9 mouse cellular contexts compared by ENCODE assay signal in the genomic region with DNA sequence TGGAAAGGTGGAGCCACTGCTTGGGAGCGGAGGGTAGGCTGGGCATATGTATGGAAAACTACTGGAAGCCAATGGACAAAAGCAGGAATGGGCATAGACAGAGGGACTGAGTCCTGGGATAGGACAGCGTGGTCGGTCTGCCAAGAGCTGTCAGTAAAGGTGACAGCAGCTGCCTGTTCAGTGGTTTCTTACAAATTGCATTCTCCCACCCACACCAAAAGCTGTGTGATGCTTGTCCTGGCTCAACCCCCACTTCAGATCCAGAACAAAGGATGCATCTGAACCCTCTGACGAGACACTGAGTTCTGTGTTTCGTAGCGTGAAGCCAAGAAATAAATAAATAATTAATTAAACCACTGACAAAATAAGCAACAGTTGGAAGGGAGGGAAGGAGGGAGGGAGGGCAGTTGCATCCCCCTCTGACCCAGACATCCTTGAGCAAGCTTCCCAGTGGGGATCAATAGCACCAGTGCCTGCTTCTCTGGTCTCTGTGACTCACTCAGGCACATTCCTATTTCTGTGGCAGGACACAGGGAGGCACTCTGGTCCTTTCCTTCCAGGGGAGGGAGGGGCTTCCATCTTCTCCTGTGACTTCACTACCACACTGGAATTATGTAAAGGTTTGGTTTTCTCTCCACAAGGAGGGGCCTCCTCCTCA. TPM values are rescaled to one million over a fixed set of nuclear protein-coding genes. Genes with fewer than 3 reads are reported as not detected.
DNase-seq lines count a peak whose midpoint lies in the region; ATAC-seq and TF ChIP-seq lines count a peak whose summit lies in the region.
"Had no signal": no experiment of that assay in that cellular context is flagged by ENCODE, and none has a peak within 500 bp of the region (broad histone marks: within the 10 kb centered on the region; RNA-seq: fewer than 3 reads in every experiment).

No protein-coding gene starts in this region.

- 0 out of 2 replicates have a peak, but pooled peaks have one; percentile 39 for ATAC-seq in heart, embryonic 11.5 days (replicated peaks; ENCODE audit: insufficient number of reproducible peaks, low FRiP score, low TSS enrichment)
- ATAC-seq in hindbrain, embryonic 13.5 days (ENCODE audit: low FRiP score), result peak; percentile 82
- peak; percentile 49; the same call in 1 of the 2 replicates for ATAC-seq in stomach, postnatal 0 days (ENCODE audit: low FRiP score, low TSS enrichment)

- H3K9me3 ChIP-seq in heart, embryonic 11.5 days (replicated peaks; ENCODE audit: control insufficient read depth, low read length), result no peaks in the 10 kb centered on the region
- no peaks in the 10 kb centered on the region for H3K9me3 ChIP-seq in hindbrain, embryonic 13.5 days
- no peaks in the 10 kb centered on the region for H3K9me3 ChIP-seq in stomach, postnatal 0 days (ENCODE audit: control insufficient read depth, low read length)
- H3K9me3 ChIP-seq: heart, embryonic 13.5 days had no signal

- no peaks in the 10 kb centered on the region for H3K36me3 ChIP-seq in heart, embryonic 11.5 days (ENCODE audit: control insufficient read depth, insufficient read depth, low read length)
- no peaks in the 10 kb centered on the region for H3K36me3 ChIP-seq in hindbrain, embryonic 13.5 days
- no peaks in the 10 kb centered on the region for H3K36me3 ChIP-seq in stomach, postnatal 0 days (ENCODE audit: control insufficient read depth, insufficient read depth, low read length)
- H3K36me3 ChIP-seq: heart, embryonic 13.5 days had no signal

- H3K4me3 ChIP-seq in heart, embryonic 11.5 days (ENCODE audit: low read depth, low read length), result no peak overlapping the region
- H3K4me3 ChIP-seq in hindbrain, embryonic 13.5 days, result no peak overlapping the region
- H3K4me3 ChIP-seq in stomach, postnatal 0 days (ENCODE audit: low read depth, low read length), result no peak overlapping the region
- H3K4me3 ChIP-seq: heart, embryonic 13.5 days had no signal

- intact Hi-C loops in left cerebral cortex, postnatal 4 days (cut with DNase I), result no loop called here

- no peak for DNase-seq in heart, adult 18-20 months
- DNase-seq in embryo, embryonic 11 days, result peak; percentile 25
- DNase-seq in left cerebral cortex, postnatal 4 days, result peak; percentile 14
- DNase-seq in stomach, postnatal 0 days (ENCODE audit: low spot score), result no peak
- no peak for DNase-seq in natural killer cell, adult 2 months (ENCODE audit: low spot score in 2 of 2)
- DNase-seq in gastrocnemius, adult 8-10 months (ENCODE audit: low spot score in 2 of 2), result no peak

- peak; percentile 47 for TF ChIP-seq CTCF in stomach, postnatal 0 days (IDR thresholded peaks at IDR 0.05; ENCODE audit: low read depth)

- H3K27me3 ChIP-seq in heart, embryonic 11.5 days (ENCODE audit: control insufficient read depth, insufficient read depth, low read length), result no peaks in the 10 kb centered on the region
- no peaks in the 10 kb centered on the region for H3K27me3 ChIP-seq in hindbrain, embryonic 13.5 days
- H3K27me3 ChIP-seq in stomach, postnatal 0 days (ENCODE audit: control insufficient read depth, insufficient read depth, low read length), result no peaks in the 10 kb centered on the region
- H3K27me3 ChIP-seq: heart, embryonic 13.5 days had no signal

- H3K9ac ChIP-seq in heart, embryonic 11.5 days (ENCODE audit: low read depth, low read length), result no peak overlapping the region
- peak overlapping the region; percentile 39; the same call in 1 of the 2 replicates for H3K9ac ChIP-seq in hindbrain, embryonic 13.5 days
- H3K9ac ChIP-seq in stomach, postnatal 0 days (ENCODE audit: low read length), result no peak overlapping the region
- H3K9ac ChIP-seq: heart, embryonic 13.5 days had no signal

- H3K4me2 ChIP-seq in heart, embryonic 11.5 days, result no peak overlapping the region
- H3K4me2 ChIP-seq in hindbrain, embryonic 13.5 days, result peak overlapping the region; percentile 32; the same call in 1 of the 2 replicates
- no peak overlapping the region for H3K4me2 ChIP-seq in stomach, postnatal 0 days (replicated peaks; ENCODE audit: low read depth)
- H3K4me2 ChIP-seq: heart, embryonic 13.5 days had no signal

- H3K4me1 ChIP-seq in heart, embryonic 11.5 days (ENCODE audit: control insufficient read depth, insufficient read depth, low read length), result peaks cover 7% of the 10 kb centered on the region
- peaks cover 13% of the 10 kb centered on the region for H3K4me1 ChIP-seq in hindbrain, embryonic 13.5 days (replicated peaks)
- H3K4me1 ChIP-seq in stomach, postnatal 0 days (replicated peaks; ENCODE audit: control insufficient read depth, insufficient read depth), result no peaks in the 10 kb centered on the region

- WGBS in heart, embryonic 11.5 days (ENCODE audit: insufficient replicate concordance), result 83% methylated on average over 6 of the region's 6 CpGs
- WGBS in hindbrain, embryonic 13.5 days, result 41% methylated on average over 6 of the region's 6 CpGs
- WGBS in stomach, postnatal 0 days, result 74% methylated on average over 6 of the region's 6 CpGs

- TF ChIP-seq EP300 in stomach, postnatal 0 days (optimal IDR thresholded peaks at IDR 0.05), result no peak

- H3K27ac ChIP-seq in heart, embryonic 11.5 days (ENCODE audit: low read depth, low read length), result no peak overlapping the region
- no peak overlapping the region for H3K27ac ChIP-seq in hindbrain, embryonic 13.5 days
- H3K27ac ChIP-seq in stomach, postnatal 0 days (replicated peaks), result no peak overlapping the region
- H3K27ac ChIP-seq: heart, embryonic 13.5 days had no signal

RNA-seq across cellular contexts. Expression of a gene that starts 39.0 kb away (rescaled TPM):
- polyA plus RNA-seq in heart, embryonic 11.5 days (2014; fragmentation: Nextera tagmentation; extraction: Ambion mirVana), result 9.4 and 9.9 TPM in 2 replicates
- total RNA-seq in heart, adult 18-20 months (2021), result 1,000 to 10,000 TPM; 2,595 to 2,880 TPM
- polyA plus RNA-seq in hindbrain, embryonic 13.5 days (2015; fragmentation: Nextera tagmentation; extraction: Ambion mirVana), result 0.10 and 0.13 TPM in 2 replicates
- not detected for total RNA-seq in left cerebral cortex, postnatal 4 days (2021)
- 0.06 and 0.08 TPM in 2 replicates for polyA plus RNA-seq in stomach, postnatal 0 days (2015; fragmentation: Nextera tagmentation; extraction: Ambion mirVana)
- total RNA-seq in gastrocnemius, adult 8-10 months (2022), result 1,000 to 10,000 TPM in 3 of 4 experiments, 100 to 1,000 TPM in 1; 968 to 1,187 (median 1,152) TPM

Comparison
In these comparisons a context has a peak if more than half of its experiments do, and no peak if none do; other contexts are left out.
1. DNase-seq: peak in embryo, embryonic 11 days (single experiment) and left cerebral cortex, postnatal 4 days (single experiment); none in heart, adult 18-20 months (0 of 2), stomach, postnatal 0 days (single experiment), natural killer cell, adult 2 months (0 of 2) and gastrocnemius, adult 8-10 months (0 of 2).
2. RNA of a gene that starts 39.0 kb away (total RNA-seq): 2,595 to 2,880 TPM in heart, adult 18-20 months and 968 to 1,187 TPM in gastrocnemius, adult 8-10 months; not detected in left cerebral cortex, postnatal 4 days; every median in the first group is over 100 times any median in the second.
3. Peak in every context shown above with its lines, with median percentiles within 50 percentile points of each other: ATAC-seq.